Mouse (Mus musculus) sigmoid colon, adult 10 weeks (tissue): ENCODE measurements around the gene Pkd1l3. TPM values are rescaled to one million over a fixed set of nuclear protein-coding genes. Genes with fewer than 3 reads are reported as not detected.

Source experiments
- polyA plus RNA-seq: library from polyadenylated mRNA; stranded (reverse); fragments of 350-450 nt; fragmentation: Illumina TruSeq; extraction: RNeasy Lipid Tissue Mini Kit (QIAGEN cat#74804); gene quantifications from one replicate; pipeline ENCODE4 v1.2.3, GENCODE M21; 2014; ENCODE audit warnings: low read depth, low replicate concordance

Pkd1l3 gene
- not detected for polyA plus RNA-seq

GRCm38 (mm10) chr8:109614243-109615210, at the start of gene Pkd1l3:
Gene Pkd1l3 (plus strand): TSS chr8:109614517.

GRCm38 (mm10) chr8:109565498-109566333, 48.6 kb upstream of the Pkd1l3 start, which contains the start of the genes Dhx38 and Txnl4b:
Gene Dhx38 (minus strand): TSS chr8:109565861.
Gene Txnl4b (plus strand): TSS chr8:109565892.

GRCm38 (mm10) chr8:109578900-109579301, 35.4 kb upstream of the Pkd1l3 start, which contains the start of gene Hp:
Gene Hp (minus strand): TSS chr8:109579172.

GRCm38 (mm10) chr8:109608271-109609152, 5.8 kb upstream of the Pkd1l3 start, which contains the start of gene Dhodh:
Gene Dhodh (minus strand): TSS chr8:109608673.

GRCm38 (mm10) chr8:109693146-109693900, 79.0 kb downstream of the Pkd1l3 start, which contains the start of gene Ist1:
Gene Ist1 (minus strand): TSS chr8:109693260.

GRCm38 (mm10) chr8:109705320-109706075, 91.2 kb downstream of the Pkd1l3 start, which contains the start of gene Zfp821:
Gene Zfp821 (plus strand): TSS chr8:109705546.

Other genes starting within 250 kb of the Pkd1l3 start
- not detected for gene Pmfbp1, start 120.5 kb upstream of the Pkd1l3 start, polyA plus RNA-seq
- gene Dhx38, start 48.7 kb upstream of the Pkd1l3 start, polyA plus RNA-seq = 3.2 TPM
- gene Txnl4b, start 48.6 kb upstream of the Pkd1l3 start, polyA plus RNA-seq = 14.7 TPM
- gene Hp, start 35.3 kb upstream of the Pkd1l3 start, polyA plus RNA-seq = not detected
- 2.8 TPM for gene Dhodh, start 5.8 kb upstream of the Pkd1l3 start, polyA plus RNA-seq
- gene Ist1, start 78.7 kb downstream of the Pkd1l3 start, polyA plus RNA-seq = 128 TPM
- 3.7 TPM for gene Zfp821, start 91.0 kb downstream of the Pkd1l3 start, polyA plus RNA-seq
- 16.7 TPM for gene Atxn1l, start 123.2 kb downstream of the Pkd1l3 start, polyA plus RNA-seq
- 208 TPM for gene Ap1g1, start 164.0 kb downstream of the Pkd1l3 start, polyA plus RNA-seq